Mouse (Mus musculus) hindbrain, embryonic 14.5 days (tissue): ENCODE measurements around the gene Pcnx2. TPM values are rescaled to one million over a fixed set of nuclear protein-coding genes. Genes with fewer than 3 reads are reported as not detected.

Source experiments
- ATAC-seq: fragments of 200-750 bp; cut with Nextera tagmentation; 2 replicates; pipeline ENCODE4 v1.8.0; 2017; ENCODE audit warnings: moderate number of reproducible peaks, mild to moderate bottlenecking, moderate TSS enrichment, moderate library complexity; ENCODE audit not compliant: low FRiP score
- DNase-seq: peaks from one replicate; pipeline ENCODE4 v3.0.0-alpha.2; 2015; ENCODE audit warnings: low spot score
- H3K27ac ChIP-seq: fragments of 300-500 bp; sonication (generic); 2 replicates; pipeline ENCODE4 v1.5.1; 2014; ENCODE audit warnings: mild to moderate bottlenecking, moderate library complexity
- H3K27me3 ChIP-seq: fragments of 300-500 bp; sonication (generic); 2 replicates; pipeline ENCODE4 v1.6.1; 2014; ENCODE audit warnings: mild to moderate bottlenecking, low read length, mixed read lengths; ENCODE audit not compliant: control insufficient read depth, insufficient read depth
- H3K36me3 ChIP-seq: fragments of 300-500 bp; sonication (generic); replicated peaks from 2 replicates; pipeline ENCODE4 v1.6.1; 2014; ENCODE audit not compliant: control insufficient read depth, insufficient read depth
- H3K4me1 ChIP-seq: fragments of 300-500 bp; sonication (generic); replicated peaks from 2 replicates; pipeline ENCODE4 v1.6.1; 2014; ENCODE audit warnings: antibody characterized with exemption, low read length, mixed read lengths; ENCODE audit not compliant: control insufficient read depth, insufficient read depth
- H3K4me2 ChIP-seq: fragments of 300-500 bp; sonication (generic); replicated peaks from 2 replicates; pipeline ENCODE4 v1.6.1; 2014; ENCODE audit warnings: mild to moderate bottlenecking, moderate library complexity
- H3K4me3 ChIP-seq: fragments of 300-500 bp; sonication (generic); replicated peaks from 2 replicates; pipeline ENCODE4 v1.5.1; 2014; ENCODE audit warnings: mild to moderate bottlenecking, low read length
- H3K9ac ChIP-seq: fragments of 300-500 bp; sonication (generic); 2 replicates; pipeline ENCODE4 v1.6.1; 2014
- H3K9me3 ChIP-seq: fragments of 300-500 bp; sonication (generic); 2 replicates; pipeline ENCODE4 v1.6.1; 2016; ENCODE audit warnings: low read length; ENCODE audit not compliant: control insufficient read depth
- WGBS: fragments of 180-500 bp; shearing (Covaris S2); extraction: QIAGEN DNeasy Blood & Tissue Kit; methylation state at CpG from one replicate; pipeline ENCODE4 v1.1.7; 2014; 5-methylcytosine and 5-hydroxymethylcytosine counted together
- polyA plus RNA-seq: library from polyadenylated mRNA; unstranded; fragments of >200 nt; fragmentation: Nextera tagmentation; extraction: Ambion mirVana; gene quantifications from 2 replicates; pipeline ENCODE4 v1.2.1, GENCODE M21; 2014

Gene Pcnx2
- polyA plus RNA-seq, 1 experiment from 2014 or later: 5.1 TPM

- Histone ChIP-seq H3K27ac (no peak overlapping the region), H3K9me3 (no peaks in the 10 kb centered on the region), H3K4me3 (no peak overlapping the region), H3K9ac (no peak overlapping the region), H3K4me2 (no peak overlapping the region), H3K4me1 (no peaks in the 10 kb centered on the region), H3K36me3 (no peaks in the 10 kb centered on the region), H3K27me3 (no peaks in the 10 kb centered on the region)
- DNase-seq: no peak
- no peak for ATAC-seq
- 88% methylated on average over 5 of the region's 5 CpGs for WGBS
Measured at GRCm38 (mm10) chr8:125726986-125727385, 171.1 kb downstream of the Pcnx2 start.

- no peak overlapping the region for H3K4me3 ChIP-seq
- H3K9ac ChIP-seq: no peak overlapping the region
- ATAC-seq (no peak), DNase-seq (no peak)
- no peaks in the 10 kb centered on the region for H3K9me3 ChIP-seq
- H3K36me3 ChIP-seq: no peaks in the 10 kb centered on the region
- WGBS: 91% methylated on average over 4 of the region's 4 CpGs
- no peaks in the 10 kb centered on the region for H3K4me1 ChIP-seq
- H3K27me3 ChIP-seq: no peaks in the 10 kb centered on the region
- no peak overlapping the region for H3K27ac ChIP-seq
- no peak overlapping the region for H3K4me2 ChIP-seq
Measured at GRCm38 (mm10) chr8:125726143-125726542, 172.0 kb downstream of the Pcnx2 start.

- H3K9ac ChIP-seq: no peak overlapping the region
- no peaks in the 10 kb centered on the region for H3K9me3 ChIP-seq
- 84% methylated on average over 6 of the region's 6 CpGs for WGBS
- ATAC-seq (no peak), DNase-seq (no peak)
- H3K4me2 ChIP-seq: no peak overlapping the region
- H3K4me1 ChIP-seq: no peaks in the 10 kb centered on the region
- no peak overlapping the region for H3K4me3 ChIP-seq
- no peaks in the 10 kb centered on the region for H3K27me3 ChIP-seq
- no peak overlapping the region for H3K27ac ChIP-seq
- H3K36me3 ChIP-seq: no peaks in the 10 kb centered on the region
Measured at GRCm38 (mm10) chr8:125725037-125725820, 172.9 kb downstream of the Pcnx2 start.

- no peak overlapping the region for H3K27ac ChIP-seq
Measured at GRCm38 (mm10) chr8:125723437-125723836, 174.7 kb downstream of the Pcnx2 start.

GRCm38 (mm10) chr8:125722675-125723074 lies 175.4 kb downstream of the Pcnx2 start:
- DNase-seq (no peak), ATAC-seq (no peak)
- H3K36me3 ChIP-seq: no peaks in the 10 kb centered on the region
- H3K27ac ChIP-seq: no peak overlapping the region
- no peaks in the 10 kb centered on the region for H3K27me3 ChIP-seq
- no peak overlapping the region for H3K4me3 ChIP-seq
- H3K4me2 ChIP-seq: no peak overlapping the region
- no peaks in the 10 kb centered on the region for H3K4me1 ChIP-seq
- no peak overlapping the region for H3K9ac ChIP-seq
- WGBS: 87% methylated on average over 7 of the region's 7 CpGs
- H3K9me3 ChIP-seq: no peaks in the 10 kb centered on the region

More at GRCm38 (mm10) chr8:125723437-125723836, 174.7 kb downstream of the Pcnx2 start:
- no peak for ATAC-seq
- H3K4me3 ChIP-seq: no peak overlapping the region
- H3K9me3 ChIP-seq: no peaks in the 10 kb centered on the region
- no peaks in the 10 kb centered on the region for H3K27me3 ChIP-seq
- DNase-seq: no peak
- H3K4me2 ChIP-seq: no peak overlapping the region
- no peaks in the 10 kb centered on the region for H3K36me3 ChIP-seq
- WGBS: 98% methylated on average over 6 of the region's 6 CpGs
- no peaks in the 10 kb centered on the region for H3K4me1 ChIP-seq
- H3K9ac ChIP-seq: no peak overlapping the region

GRCm38 (mm10) chr8:125718914-125719313 lies 179.2 kb downstream of the Pcnx2 start:
- ATAC-seq: no peak
- Histone ChIP-seq H3K4me2 (no peak overlapping the region), H3K9me3 (no peaks in the 10 kb centered on the region), H3K27me3 (no peaks in the 10 kb centered on the region), H3K4me1 (peaks cover 11% of the 10 kb centered on the region; the same call in 1 of the 2 replicates), H3K4me3 (no peak overlapping the region), H3K36me3 (no peaks in the 10 kb centered on the region), H3K9ac (no peak overlapping the region), H3K27ac (no peak overlapping the region)
- 60% methylated on average over 4 of the region's 4 CpGs for WGBS
- no peak for DNase-seq

GRCm38 (mm10) chr8:125716613-125717012 lies 181.5 kb downstream of the Pcnx2 start:
- Histone ChIP-seq H3K4me3 (no peak overlapping the region), H3K27me3 (no peaks in the 10 kb centered on the region), H3K9ac (no peak overlapping the region), H3K4me1 (peaks cover 11% of the 10 kb centered on the region; the same call in 1 of the 2 replicates), H3K27ac (no peak overlapping the region; the same call in 1 of the 2 replicates), H3K9me3 (no peaks in the 10 kb centered on the region; the same call in 1 of the 2 replicates), H3K4me2 (no peak overlapping the region), H3K36me3 (no peaks in the 10 kb centered on the region)
- ATAC-seq: no peak; the same call in 1 of the 2 replicates
- DNase-seq: no peak
- 18% methylated on average over 7 of the region's 7 CpGs for WGBS

- H3K4me2 ChIP-seq: no peak overlapping the region
- H3K9ac ChIP-seq: no peak overlapping the region
- H3K4me3 ChIP-seq: no peak overlapping the region
- H3K27me3 ChIP-seq: no peaks in the 10 kb centered on the region
- 33% methylated on average over 4 of the region's 4 CpGs for WGBS
- no peaks in the 10 kb centered on the region for H3K36me3 ChIP-seq
- DNase-seq: no peak
- H3K27ac ChIP-seq: no peak overlapping the region
- H3K9me3 ChIP-seq: no peaks in the 10 kb centered on the region; the same call in 1 of the 2 replicates
- peak; percentile 60; the same call in 1 of the 2 replicates for ATAC-seq
- peaks cover 11% of the 10 kb centered on the region; the same call in 1 of the 2 replicates for H3K4me1 ChIP-seq
Measured at GRCm38 (mm10) chr8:125716211-125716610, 181.9 kb downstream of the Pcnx2 start.

GRCm38 (mm10) chr8:125711514-125711913 lies 186.6 kb downstream of the Pcnx2 start:
- H3K36me3 ChIP-seq: no peaks in the 10 kb centered on the region
- DNase-seq (no peak), ATAC-seq (no peak)
- no peak overlapping the region for H3K9ac ChIP-seq
- no peaks in the 10 kb centered on the region for H3K27me3 ChIP-seq
- no peak overlapping the region for H3K4me2 ChIP-seq
- H3K4me3 ChIP-seq: no peak overlapping the region
- H3K4me1 ChIP-seq: peaks cover 6% of the 10 kb centered on the region; the same call in 1 of the 2 replicates
- no peaks in the 10 kb centered on the region; the same call in 1 of the 2 replicates for H3K9me3 ChIP-seq
- H3K27ac ChIP-seq: no peak overlapping the region
- 88% methylated on average over 5 of the region's 5 CpGs for WGBS
